Comparison of ENCODE assay signal across 8 mouse cellular contexts in genomic region chr3:113630564-113630963, GRCm38 (mm10). TPM values are rescaled to one million over a fixed set of nuclear protein-coding genes. Genes with fewer than 3 reads are reported as not detected.
DNase-seq lines count a peak whose midpoint lies in the region; ATAC-seq lines count a peak whose summit lies in the region.

No protein-coding gene starts in this region.

- no peaks in the 10 kb centered on the region for H3K9me3 ChIP-seq in heart, embryonic 11.5 days (replicated peaks; ENCODE audit: control insufficient read depth, low read length)
- H3K9me3 ChIP-seq in hindbrain, embryonic 15.5 days, result no peaks in the 10 kb centered on the region
- H3K9me3 ChIP-seq in midbrain, embryonic 10.5 days (replicated peaks), result no peaks in the 10 kb centered on the region

- H3K9ac ChIP-seq in heart, embryonic 11.5 days (ENCODE audit: low read depth, low read length), result peak overlapping the region; percentile 96
- peak overlapping the region; percentile 79 for H3K9ac ChIP-seq in hindbrain, embryonic 15.5 days

- no peak for DNase-seq in heart, postnatal 14 days
- peak; percentile 63 for DNase-seq in CD4-positive, CD25-positive, alpha-beta regulatory T cell, adult 2 months (ENCODE audit: low read depth, low spot score)
- DNase-seq in embryo, embryonic 11 days, result peak; percentile 42
- no peak for DNase-seq in midbrain, embryonic 10.5 days (ENCODE audit: low spot score)
- DNase-seq in ovary, adult 18-20 months (ENCODE audit: low spot score), result no peak
- no peak for DNase-seq in right cerebral cortex, adult 2 months (ENCODE audit: low spot score in 2 of 2)

- peaks cover 4% of the 10 kb centered on the region; the same call in 1 of the 2 replicates for H3K4me1 ChIP-seq in heart, embryonic 11.5 days (ENCODE audit: control insufficient read depth, insufficient read depth, low read length)
- peaks cover 12% of the 10 kb centered on the region for H3K4me1 ChIP-seq in hindbrain, embryonic 15.5 days (replicated peaks)
- peaks cover 7% of the 10 kb centered on the region for H3K4me1 ChIP-seq in midbrain, embryonic 10.5 days

- H3K4me2 ChIP-seq in heart, embryonic 11.5 days, result peak overlapping the region; percentile 80
- H3K4me2 ChIP-seq in hindbrain, embryonic 15.5 days, result peak overlapping the region; percentile 74

- no peaks in the 10 kb centered on the region for H3K36me3 ChIP-seq in heart, embryonic 11.5 days (ENCODE audit: control insufficient read depth, insufficient read depth, low read length)
- H3K36me3 ChIP-seq in hindbrain, embryonic 15.5 days, result peaks cover 3% of the 10 kb centered on the region; the same call in 1 of the 2 replicates
- peaks cover 22% of the 10 kb centered on the region for H3K36me3 ChIP-seq in midbrain, embryonic 10.5 days

- WGBS in heart, embryonic 11.5 days (ENCODE audit: insufficient replicate concordance), result 13% methylated on average over 13 of the region's 13 CpGs
- 19% methylated on average over 13 of the region's 13 CpGs for WGBS in hindbrain, embryonic 15.5 days
- 21% methylated on average over 13 of the region's 13 CpGs for WGBS in midbrain, embryonic 10.5 days

- H3K4me3 ChIP-seq in heart, embryonic 11.5 days (ENCODE audit: low read depth, low read length), result peak overlapping the region; percentile 55
- peak overlapping the region; percentile 59 for H3K4me3 ChIP-seq in hindbrain, embryonic 15.5 days
- H3K4me3 ChIP-seq in midbrain, embryonic 10.5 days, result peak overlapping the region; percentile 65

- H3K27ac ChIP-seq in heart, embryonic 11.5 days (ENCODE audit: low read depth, low read length), result peak overlapping the region; percentile 98
- H3K27ac ChIP-seq in hindbrain, embryonic 15.5 days (replicated peaks), result peak overlapping the region; percentile 98
- H3K27ac ChIP-seq in midbrain, embryonic 10.5 days (replicated peaks), result peak overlapping the region; percentile 95

- H3K27me3 ChIP-seq in heart, embryonic 11.5 days (ENCODE audit: control insufficient read depth, insufficient read depth, low read length), result no peaks in the 10 kb centered on the region
- no peaks in the 10 kb centered on the region for H3K27me3 ChIP-seq in hindbrain, embryonic 15.5 days
- H3K27me3 ChIP-seq in midbrain, embryonic 10.5 days (ENCODE audit: low read depth, poor library complexity, severe bottlenecking), result no peaks in the 10 kb centered on the region

- no peak for ATAC-seq in heart, embryonic 11.5 days (replicated peaks; ENCODE audit: insufficient number of reproducible peaks, low FRiP score, low TSS enrichment)
- ATAC-seq in hindbrain, embryonic 15.5 days (ENCODE audit: low FRiP score, low read depth), result no peak

- intact Hi-C loops in heart, postnatal 14 days (cut with DNase I), result no loop called here

RNA-seq across cellular contexts. Expression of gene Rnpc3, which starts 0.6 kb away (rescaled TPM):
- 30.0 and 30.8 TPM in 2 replicates for polyA plus RNA-seq in heart, embryonic 11.5 days (2014; fragmentation: Nextera tagmentation; extraction: Ambion mirVana)
- 10 to 100 TPM; 12.9 to 14.6 TPM for total RNA-seq in heart, postnatal 14 days (2021)
- 48.1 and 50.8 TPM in 2 replicates for polyA plus RNA-seq in hindbrain, embryonic 15.5 days (2015; fragmentation: Nextera tagmentation; extraction: Ambion mirVana)
- 34.1 and 40.6 TPM in 2 replicates for polyA plus RNA-seq in midbrain, embryonic 10.5 days (2016; fragmentation: Nextera tagmentation; extraction: Ambion mirVana)

RNA-seq across cellular contexts. Expression of gene Amy1, which starts 24.1 kb away (rescaled TPM):
- polyA plus RNA-seq in heart, embryonic 11.5 days (2014; fragmentation: Nextera tagmentation; extraction: Ambion mirVana), result 0.62 and 1.5 TPM in 2 replicates
- total RNA-seq in heart, postnatal 14 days (2021), result 1 to 10 TPM in 1 of 2 experiments, under 1 TPM in 1; 0.56 to 1.4 TPM
- polyA plus RNA-seq in hindbrain, embryonic 15.5 days (2015; fragmentation: Nextera tagmentation; extraction: Ambion mirVana), result 19.9 TPM in 2 replicates
- 0.16 and 1.8 TPM in 2 replicates for polyA plus RNA-seq in midbrain, embryonic 10.5 days (2016; fragmentation: Nextera tagmentation; extraction: Ambion mirVana)

Comparison
In these comparisons a context has a peak if more than half of its experiments do, and no peak if none do; other contexts are left out.
1. DNase-seq: peak in CD4-positive, CD25-positive, alpha-beta regulatory T cell, adult 2 months (single experiment) and embryo, embryonic 11 days (single experiment); none in heart, postnatal 14 days (0 of 2), midbrain, embryonic 10.5 days (single experiment), ovary, adult 18-20 months (single experiment) and right cerebral cortex, adult 2 months (0 of 2).
2. Peak in every context shown above with its lines, with median percentiles within 50 percentile points of each other: H3K27ac ChIP-seq and H3K4me3 ChIP-seq.